Mouse (Mus musculus): ENCODE data around the gene Syap1.

DNA sequence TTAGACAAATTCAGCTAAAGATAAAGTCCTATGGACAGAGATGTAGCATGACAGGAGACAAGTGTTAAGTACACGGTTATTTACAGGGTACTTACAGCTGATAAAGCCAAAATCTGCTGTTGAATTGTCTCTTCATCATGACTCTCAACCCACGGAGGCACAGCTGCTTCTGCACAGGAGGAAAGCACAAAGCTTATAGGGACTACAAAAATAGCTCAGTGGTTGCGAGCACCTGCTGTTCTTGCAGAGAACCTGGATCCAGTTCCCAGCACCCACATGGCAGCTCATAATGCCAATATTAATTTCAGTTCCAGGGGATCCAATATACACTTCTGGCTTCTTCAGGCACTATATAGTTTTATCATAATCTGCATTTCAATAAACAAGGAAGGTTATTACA is 10.0 kb downstream of the Syap1 start:
- no peak for TF ChIP-seq CTCF (IDR thresholded peaks at IDR 0.05; ENCODE audit: low read depth)
- no peak for TF ChIP-seq EP300 (IDR thresholded peaks at IDR 0.05; ENCODE audit: low read depth)

Data from liver, embryonic 14.5 days (tissue).